ENCODE assay signal across 8 mouse cellular contexts in genomic region chr3:40522846-40523245, GRCm38 (mm10). TPM values are rescaled to one million over a fixed set of nuclear protein-coding genes. Genes with fewer than 3 reads are reported as not detected.
DNase-seq lines count a peak whose midpoint lies in the region; ATAC-seq and TF ChIP-seq lines count a peak whose summit lies in the region.

No protein-coding gene starts in this region.

- H3K4me2 ChIP-seq in heart, embryonic 13.5 days: peak overlapping the region; percentile 57
- H3K4me2 ChIP-seq in neural tube, embryonic 13.5 days: peak overlapping the region; percentile 21; the same call in 1 of the 2 replicates

- peaks cover 11% of the 10 kb centered on the region for H3K27me3 ChIP-seq in heart, embryonic 13.5 days (replicated peaks)
- no peaks in the 10 kb centered on the region for H3K27me3 ChIP-seq in neural tube, embryonic 13.5 days
- no peaks in the 10 kb centered on the region for H3K27me3 ChIP-seq in splenic B cell, adult 2 months (ENCODE audit: control insufficient read depth, insufficient read depth, low read length, poor library complexity, severe bottlenecking)
- no peaks in the 10 kb centered on the region for H3K27me3 ChIP-seq in kidney, adult 2 months (replicated peaks; ENCODE audit: control insufficient read depth, insufficient read depth, low read length)

- H3K9me3 ChIP-seq in heart, embryonic 13.5 days: no peaks in the 10 kb centered on the region
- H3K9me3 ChIP-seq in neural tube, embryonic 13.5 days: no peaks in the 10 kb centered on the region

- TF ChIP-seq POLR2A in kidney, adult 2 months (IDR thresholded peaks at IDR 0.05; ENCODE audit: low read depth, low read length): no peak

- peaks cover 13% of the 10 kb centered on the region; the same call in 1 of the 2 replicates for H3K4me1 ChIP-seq in heart, embryonic 13.5 days
- H3K4me1 ChIP-seq in neural tube, embryonic 13.5 days (replicated peaks): peaks cover 3% of the 10 kb centered on the region
- H3K4me1 ChIP-seq in kidney, adult 2 months (ENCODE audit: control insufficient read depth, insufficient read depth, low read length): no peaks in the 10 kb centered on the region

- peak overlapping the region; percentile 26; the same call in 1 of the 2 replicates for H3K4me3 ChIP-seq in heart, embryonic 13.5 days
- no peak overlapping the region for H3K4me3 ChIP-seq in neural tube, embryonic 13.5 days
- no peak overlapping the region for H3K4me3 ChIP-seq in kidney, adult 2 months (ENCODE audit: insufficient read depth, low read depth, low read length)

- ATAC-seq in heart, embryonic 13.5 days (ENCODE audit: extremely low read depth, insufficient number of reproducible peaks, low FRiP score, low TSS enrichment): no peak
- ATAC-seq in neural tube, embryonic 13.5 days (ENCODE audit: low read depth): no peak
- peak; percentile 49 for ATAC-seq in inflammation-experienced regulatory T-cells, adult 6 months

- H3K27ac ChIP-seq in heart, embryonic 13.5 days (replicated peaks): no peak overlapping the region
- no peak overlapping the region for H3K27ac ChIP-seq in neural tube, embryonic 13.5 days (replicated peaks)
- H3K27ac ChIP-seq in kidney, adult 2 months (ENCODE audit: insufficient read depth, low read depth, low read length): no peak overlapping the region

- no peak for TF ChIP-seq CTCF in kidney, adult 2 months (conservative IDR thresholded peaks at IDR 0.05; ENCODE audit: insufficient read depth, insufficient read length, low read depth, low read length)

- WGBS in heart, embryonic 13.5 days: 43% methylated on average over 14 of the region's 14 CpGs
- 57% methylated on average over 14 of the region's 14 CpGs for WGBS in neural tube, embryonic 13.5 days
- WGBS in kidney, adult 2 months: 60% methylated on average over 14 of the region's 14 CpGs

- intact Hi-C loops in heart, postnatal 10 days (cut with DNase I): loop anchor here (2.0 to 5.0 kb wide), 2 partner anchors 224 to 274 kb away; no protein-coding TSS in a partner anchor

- H3K9ac ChIP-seq in heart, embryonic 13.5 days: peak overlapping the region; percentile 5; the same call in 1 of the 2 replicates
- H3K9ac ChIP-seq in neural tube, embryonic 13.5 days: peak overlapping the region; percentile 45; the same call in 1 of the 2 replicates

- H3K36me3 ChIP-seq in heart, embryonic 13.5 days: no peaks in the 10 kb centered on the region
- H3K36me3 ChIP-seq in neural tube, embryonic 13.5 days: no peaks in the 10 kb centered on the region
- H3K36me3 ChIP-seq in splenic B cell, adult 2 months (ENCODE audit: control insufficient read depth, insufficient read depth, low read length, poor library complexity, severe bottlenecking): no peaks in the 10 kb centered on the region
- H3K36me3 ChIP-seq in kidney, adult 2 months (ENCODE audit: control insufficient read depth, insufficient read depth, low read length): no peaks in the 10 kb centered on the region

- no peak for DNase-seq in heart, postnatal 10 days
- DNase-seq in neural tube, embryonic 10.5 days (ENCODE audit: extremely low spot score, low spot score): no peak
- DNase-seq in splenic B cell, adult 2 months (ENCODE audit: low read depth, low spot score): peak; percentile 24
- DNase-seq in kidney, adult 2 months: no peak
- DNase-seq in layer of hippocampus, adult 11-12 months (ENCODE audit: low spot score): no peak

RNA-seq across cellular contexts. Expression of gene Intu, which starts 8.2 kb away (rescaled TPM):
- polyA plus RNA-seq in heart, embryonic 13.5 days (2015; fragmentation: Nextera tagmentation; extraction: Ambion mirVana): 2.8 and 3.1 TPM in 2 replicates
- 10 to 100 TPM in 1 of 2 experiments, 1 to 10 TPM in 1; 7.0 to 10.1 TPM for total RNA-seq in heart, postnatal 10 days (2021)
- polyA plus RNA-seq in neural tube, embryonic 13.5 days (2015; fragmentation: Nextera tagmentation; extraction: Ambion mirVana): 2.7 and 4.8 TPM in 2 replicates
- under 1 TPM; 0.10 to 0.34 (median 0.34) TPM for polyA plus RNA-seq in inflammation-experienced regulatory T-cells, adult 6 months (2017; shearing (Covaris generic))
- 3.6 and 4.0 TPM in 2 replicates for polyA plus RNA-seq in kidney, adult 2 months (2012; rRNA removed)
